Mouse (Mus musculus) lung, embryonic 15.5 days (tissue): ENCODE results near the gene Sectm1a. TPM values are rescaled to one million over a fixed set of nuclear protein-coding genes. Genes with fewer than 3 reads are reported as not detected.

ENCODE experiments used
- ATAC-seq: fragments of 200-750 bp; cut with Nextera tagmentation; 2 replicates; pipeline ENCODE4 v1.8.0; 2017; ENCODE audit warnings: moderate number of reproducible peaks, borderline replicate concordance; ENCODE audit not compliant: low FRiP score, low TSS enrichment; ENCODE audit errors: extremely low read depth
- H3K27ac ChIP-seq: fragments of 300-500 bp; sonication (generic); 2 replicates; pipeline ENCODE4 v1.5.1; 2015; ENCODE audit warnings: moderate library complexity, mild to moderate bottlenecking, inconsistent platforms
- H3K27me3 ChIP-seq: fragments of 300-500 bp; sonication (generic); 2 replicates; pipeline ENCODE4 v1.6.1; 2015; ENCODE audit warnings: inconsistent platforms
- H3K36me3 ChIP-seq: fragments of 300-500 bp; sonication (generic); 2 replicates; pipeline ENCODE4 v1.6.1; 2015; ENCODE audit warnings: inconsistent platforms
- H3K4me1 ChIP-seq: fragments of 300-500 bp; sonication (generic); 2 replicates; pipeline ENCODE4 v1.6.1; 2015; ENCODE audit warnings: inconsistent platforms
- H3K4me2 ChIP-seq: fragments of 300-500 bp; sonication (generic); 2 replicates; pipeline ENCODE4 v1.6.1; 2015; ENCODE audit warnings: inconsistent platforms, mild to moderate bottlenecking, moderate library complexity
- H3K4me3 ChIP-seq: fragments of 300-500 bp; sonication (generic); 2 replicates; pipeline ENCODE4 v1.5.1; 2015; ENCODE audit warnings: mild to moderate bottlenecking, inconsistent platforms
- H3K9ac ChIP-seq: fragments of 300-500 bp; sonication (generic); 2 replicates; pipeline ENCODE4 v1.6.1; 2015; ENCODE audit warnings: inconsistent platforms
- H3K9me3 ChIP-seq: fragments of 300-500 bp; sonication (generic); 2 replicates; pipeline ENCODE4 v1.6.1; 2016; ENCODE audit warnings: inconsistent platforms
- WGBS: fragments of 180-500 bp; shearing (Covaris S2); methylation state at CpG from one replicate; pipeline ENCODE4 v1.1.7; 2015; 5-methylcytosine and 5-hydroxymethylcytosine counted together
- polyA plus RNA-seq: library from polyadenylated mRNA; unstranded; fragments of >200 nt; fragmentation: Nextera tagmentation; extraction: Ambion mirVana; gene quantifications from 2 replicates; pipeline ENCODE4 v1.2.1, GENCODE M21; 2015

The Sectm1a gene
- polyA plus RNA-seq, 1 experiment from 2014 or later, result 0.26 TPM

DNA sequence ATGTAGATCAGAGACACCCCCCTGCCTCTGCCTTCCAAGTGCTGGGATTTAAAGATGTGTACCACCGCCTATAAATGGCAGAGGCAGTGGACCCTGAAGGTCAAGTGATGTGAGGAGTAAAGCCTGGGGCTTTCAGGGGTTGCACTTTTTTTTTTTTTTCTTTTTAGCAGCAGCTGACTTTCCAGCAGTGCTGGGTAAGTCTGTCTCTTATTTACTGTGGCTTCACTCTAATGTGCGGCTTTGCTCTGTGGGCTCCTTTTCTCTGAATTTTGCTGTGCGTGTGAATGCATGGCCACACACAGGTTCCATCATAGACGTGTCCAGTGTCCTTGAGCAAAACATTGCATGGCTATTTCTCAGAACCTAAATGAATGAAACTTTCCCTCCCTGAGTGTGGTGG lies 39.4 kb downstream of the Sectm1a start:
- WGBS, result 70% methylated on average over 4 of the region's 4 CpGs
- Histone ChIP-seq H3K4me3 (no peak overlapping the region), H3K27me3 (no peaks in the 10 kb centered on the region; the same call in 1 of the 2 replicates), H3K4me2 (no peak overlapping the region), H3K27ac (no peak overlapping the region), H3K4me1 (0 out of 2 replicates have a peak, but pooled peaks cover 10% of the 10 kb centered on the region), H3K9ac (no peak overlapping the region), H3K36me3 (no peaks in the 10 kb centered on the region), H3K9me3 (no peaks in the 10 kb centered on the region)
- no peak for ATAC-seq

- H3K4me3 ChIP-seq, result no peak overlapping the region
- H3K4me1 ChIP-seq, result 0 out of 2 replicates have a peak, but pooled peaks cover 7% of the 10 kb centered on the region
- H3K9ac ChIP-seq, result no peak overlapping the region
- H3K27me3 ChIP-seq, result no peaks in the 10 kb centered on the region; the same call in 1 of the 2 replicates
- H3K4me2 ChIP-seq, result no peak overlapping the region
- H3K27ac ChIP-seq, result no peak overlapping the region
- H3K36me3 ChIP-seq, result no peaks in the 10 kb centered on the region
- 5% methylated on average over 4 of the region's 4 CpGs for WGBS
- H3K9me3 ChIP-seq, result no peaks in the 10 kb centered on the region
- ATAC-seq, result no peak; the same call in 1 of the 2 replicates
These were observed 39.8 kb downstream of the Sectm1a start for GRCm38 (mm10) chr11:121041212-121041611.

DNA sequence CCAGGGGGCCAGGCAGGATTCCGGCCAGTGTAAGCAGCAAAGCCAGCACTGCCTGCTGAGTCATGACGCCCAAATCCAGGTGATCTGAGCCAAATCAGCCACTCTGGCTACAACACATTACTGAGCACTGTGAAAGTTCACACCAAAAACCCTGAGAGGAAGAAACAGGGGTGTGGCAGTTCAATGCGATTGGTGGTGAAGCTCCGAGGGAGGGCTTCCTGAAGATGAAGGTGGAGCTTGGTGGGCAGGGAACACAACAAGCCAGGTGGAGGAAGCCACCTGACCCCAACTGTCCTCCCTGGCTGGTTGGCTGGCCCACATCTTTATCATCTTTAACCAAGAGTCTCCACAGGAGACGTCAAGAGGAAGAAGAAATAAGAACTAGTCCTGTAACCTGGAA lies 41.7 kb downstream of the Sectm1a start, which contains the start of gene Cd7:
Cd7 (minus strand) TSS at position 117 of the 400 bp plus-strand sequence.
- no peak within 1 kb of the TSS for H3K4me2 ChIP-seq
- no peaks in the 10 kb centered on the region for H3K9me3 ChIP-seq
- no peak for ATAC-seq
- no peak within 1 kb of the TSS for H3K27ac ChIP-seq
- no peaks in the 10 kb centered on the region for H3K36me3 ChIP-seq
- no peaks in the 10 kb centered on the region for H3K4me1 ChIP-seq
- no peaks in the 10 kb centered on the region; the same call in 1 of the 2 replicates for H3K27me3 ChIP-seq
- H3K4me3 ChIP-seq, result no peak within 1 kb of the TSS
- 64% methylated on average over 5 of the region's 5 CpGs for WGBS
- no peak within 1 kb of the TSS for H3K9ac ChIP-seq

- no peaks in the 10 kb centered on the region; the same call in 1 of the 2 replicates for H3K27me3 ChIP-seq
These were observed 42.4 kb downstream of the Sectm1a start for GRCm38 (mm10) chr11:121038366-121039240.

GRCm38 (mm10) chr11:121033118-121033517 lies 47.9 kb downstream of the Sectm1a start:
- 75% methylated on average over 5 of the region's 5 CpGs for WGBS
- H3K36me3 ChIP-seq, result no peaks in the 10 kb centered on the region
- no peak overlapping the region for H3K4me3 ChIP-seq
- no peak overlapping the region for H3K9ac ChIP-seq
- H3K27me3 ChIP-seq, result no peaks in the 10 kb centered on the region; the same call in 1 of the 2 replicates
- no peak overlapping the region for H3K27ac ChIP-seq
- H3K4me2 ChIP-seq, result no peak overlapping the region
- H3K9me3 ChIP-seq, result no peaks in the 10 kb centered on the region
- ATAC-seq, result no peak
- H3K4me1 ChIP-seq, result no peaks in the 10 kb centered on the region

More at GRCm38 (mm10) chr11:121038366-121039240, 42.4 kb downstream of the Sectm1a start:
- Histone ChIP-seq H3K27ac (no peak overlapping the region), H3K9ac (no peak overlapping the region), H3K4me1 (no peaks in the 10 kb centered on the region), H3K4me2 (no peak overlapping the region), H3K9me3 (no peaks in the 10 kb centered on the region), H3K36me3 (no peaks in the 10 kb centered on the region), H3K4me3 (no peak overlapping the region)
- ATAC-seq, result no peak
- WGBS, result 84% methylated on average over 11 of the region's 11 CpGs

DNA sequence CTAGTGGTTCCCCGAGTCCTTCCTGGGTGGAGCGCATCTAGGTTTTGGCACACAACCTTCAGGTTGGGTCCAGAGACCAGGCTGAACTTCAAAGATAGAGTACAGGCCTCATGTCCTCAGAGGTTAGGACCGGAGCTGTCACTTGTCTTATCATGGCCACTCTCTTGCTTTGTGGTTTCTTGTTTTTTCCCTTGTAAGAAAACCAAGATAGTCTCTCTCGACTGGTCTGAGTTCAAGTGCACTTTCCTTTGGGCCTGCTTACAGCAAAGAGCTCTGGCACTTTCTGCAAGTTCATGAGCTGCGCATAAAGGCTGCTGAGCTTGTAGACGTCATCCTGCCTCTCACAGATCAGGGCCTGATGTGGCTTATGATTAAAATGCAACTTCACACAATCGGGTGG lies 53.8 kb downstream of the Sectm1a start:
- Histone ChIP-seq H3K4me3 (no peak overlapping the region), H3K9ac (no peak overlapping the region), H3K36me3 (no peaks in the 10 kb centered on the region), H3K4me2 (no peak overlapping the region), H3K27me3 (no peaks in the 10 kb centered on the region), H3K9me3 (no peaks in the 10 kb centered on the region), H3K4me1 (no peaks in the 10 kb centered on the region), H3K27ac (no peak overlapping the region)
- no peak for ATAC-seq
- WGBS, result 79% methylated on average over 7 of the region's 7 CpGs

DNA sequence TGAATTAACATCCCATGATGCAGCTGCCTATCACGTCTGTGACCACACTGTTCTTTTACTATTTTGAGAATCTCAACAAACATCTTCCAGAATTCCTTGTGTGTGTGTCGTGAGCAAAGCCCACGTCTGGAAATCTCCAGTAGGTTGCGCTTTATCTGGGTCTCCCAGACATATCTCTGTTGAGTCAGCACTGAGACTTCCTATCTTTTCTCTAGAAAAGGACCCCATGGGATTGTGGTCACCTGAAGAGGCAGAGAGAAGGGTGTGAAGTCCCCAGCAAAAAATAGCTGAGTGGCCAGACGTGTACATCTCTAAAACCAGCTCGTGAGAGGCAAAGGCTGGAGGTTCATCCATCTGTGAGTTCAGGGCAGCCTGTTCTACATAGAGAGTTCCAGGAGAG lies 56.9 kb downstream of the Sectm1a start:
- Histone ChIP-seq H3K9me3 (no peaks in the 10 kb centered on the region), H3K9ac (no peak overlapping the region), H3K27me3 (no peaks in the 10 kb centered on the region), H3K36me3 (no peaks in the 10 kb centered on the region), H3K4me1 (no peaks in the 10 kb centered on the region), H3K4me2 (no peak overlapping the region), H3K27ac (no peak overlapping the region), H3K4me3 (no peak overlapping the region)
- ATAC-seq, result no peak
- WGBS, result 60% methylated on average over 6 of the region's 6 CpGs

DNA sequence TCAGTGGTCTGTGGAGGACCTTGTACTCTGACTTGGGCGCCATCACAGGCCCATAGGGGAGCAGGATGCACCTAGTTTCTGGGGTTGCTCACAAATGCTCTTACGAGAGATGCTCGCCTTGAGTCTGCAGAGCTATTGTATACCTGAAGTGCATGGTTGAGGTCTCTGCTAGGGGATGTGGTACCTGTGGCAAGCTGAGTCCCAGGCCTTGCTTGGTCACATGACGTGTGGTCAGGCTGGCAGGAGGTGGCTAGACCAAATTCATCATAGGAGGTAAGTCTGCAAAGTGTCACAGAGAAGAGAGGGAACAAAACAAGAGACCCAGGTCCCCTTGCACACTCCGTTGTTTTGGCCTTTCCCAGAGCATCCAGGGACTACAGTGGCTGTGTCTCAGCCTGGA lies 61.5 kb downstream of the Sectm1a start:
- 73% methylated on average over 5 of the region's 5 CpGs for WGBS
- no peak for ATAC-seq
- no peak overlapping the region for H3K4me3 ChIP-seq
- no peak overlapping the region for H3K4me2 ChIP-seq
- H3K4me1 ChIP-seq, result peaks cover 13% of the 10 kb centered on the region
- H3K9me3 ChIP-seq, result no peaks in the 10 kb centered on the region
- H3K9ac ChIP-seq, result no peak overlapping the region
- no peaks in the 10 kb centered on the region for H3K27me3 ChIP-seq
- no peaks in the 10 kb centered on the region for H3K36me3 ChIP-seq
- no peak overlapping the region for H3K27ac ChIP-seq

DNA sequence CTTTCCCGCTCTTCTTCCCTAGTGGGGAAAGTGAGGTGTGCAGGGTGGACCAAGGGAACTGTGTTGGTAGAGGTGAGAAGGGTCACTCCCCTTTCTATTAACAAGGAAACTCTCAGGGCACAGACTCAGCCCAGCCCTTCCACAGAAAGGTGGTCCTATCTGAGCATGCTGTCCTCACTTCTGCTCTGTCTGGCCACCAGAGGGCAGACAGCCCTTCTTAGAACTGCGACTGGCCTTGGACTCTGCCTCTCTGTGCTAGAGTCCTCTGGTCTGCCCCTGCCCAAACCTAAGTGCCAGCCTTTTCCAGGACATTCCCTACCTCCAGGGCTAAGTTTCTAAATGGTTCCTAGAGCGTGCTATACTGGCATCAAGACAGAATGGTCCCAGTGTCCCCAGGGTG lies 63.3 kb downstream of the Sectm1a start:
- ATAC-seq, result 0 out of 2 replicates have a peak, but pooled peaks have one; percentile 62

More for the DNA sequence above, 63.3 kb downstream of the Sectm1a start:
- Histone ChIP-seq H3K4me1 (peaks cover 15% of the 10 kb centered on the region), H3K27me3 (no peaks in the 10 kb centered on the region), H3K27ac (no peak overlapping the region), H3K9ac (no peak overlapping the region), H3K9me3 (no peaks in the 10 kb centered on the region), H3K36me3 (no peaks in the 10 kb centered on the region), H3K4me2 (no peak overlapping the region), H3K4me3 (no peak overlapping the region)
- WGBS, result 35% methylated on average over 3 of the region's 3 CpGs

Other genes with a start within 250 kb of the Sectm1a start
- gene Ccdc57, start 148.3 kb downstream of the Sectm1a start, polyA plus RNA-seq, result 6.6 and 6.8 TPM in 2 replicates
- 67.1 and 73.0 TPM in 2 replicates for gene Slc16a3, start 132.7 kb downstream of the Sectm1a start, polyA plus RNA-seq
- 132 and 133 TPM in 2 replicates for gene Csnk1d, start 89.9 kb downstream of the Sectm1a start, polyA plus RNA-seq
- 0.65 and 1.5 TPM in 2 replicates for gene Cd7, start 41.8 kb downstream of the Sectm1a start, polyA plus RNA-seq
- not detected in 2 replicates for gene Sectm1b, start 17.7 kb downstream of the Sectm1a start, polyA plus RNA-seq
- not detected in 2 replicates for gene Tex19.2, start 37.5 kb upstream of the Sectm1a start, polyA plus RNA-seq
- gene Tex19.1, start 64.9 kb upstream of the Sectm1a start, polyA plus RNA-seq, result 0.09 TPM in 1 of 2 replicates, not detected in the other
- gene Uts2r, start 79.1 kb upstream of the Sectm1a start, polyA plus RNA-seq, result 0.09 TPM in 1 of 2 replicates, not detected in the other
- 5.9 and 8.8 TPM in 2 replicates for gene Hexdc, start 123.2 kb upstream of the Sectm1a start, polyA plus RNA-seq
- 25.7 and 27.9 TPM in 2 replicates for gene Ogfod3, start 123.5 kb upstream of the Sectm1a start, polyA plus RNA-seq
- gene Cybc1, start 148.1 kb upstream of the Sectm1a start, polyA plus RNA-seq, result 35.2 and 35.3 TPM in 2 replicates
- 47.7 and 51.9 TPM in 2 replicates for gene Narf, start 156.0 kb upstream of the Sectm1a start, polyA plus RNA-seq
- gene Foxk2, start 178.8 kb upstream of the Sectm1a start, polyA plus RNA-seq, result 7.8 and 8.7 TPM in 2 replicates